Mouse (Mus musculus) gastrocnemius, postnatal 36 days (tissue): Measurements from ENCODE around the gene Pla2g2c. TPM values are rescaled to one million over a fixed set of nuclear protein-coding genes. Genes with fewer than 3 reads are reported as not detected.

ENCODE experiments used
- DNase-seq, 2 experiments: peaks; one replicate each; pipeline ENCODE4 v3.0.0; 2022
- intact Hi-C: fragments of 180-260 bp; cut with DNase I; formaldehyde crosslinking; loops from one replicate; pipeline ENCODE4 v1.15.1; 2025
- total RNA-seq, 2 experiments: library from RNA; stranded (reverse); gene quantifications; 2 replicates each; pipeline ENCODE4 v1.2.3; 2021

Pla2g2c gene
- total RNA-seq, 2 experiments from 2014 or later = not detected

- intact Hi-C loops = no loop called here
- no peak for DNase-seq
Observed at GRCm38 (mm10) chr4:138745884-138746283, 21.3 kb downstream of the Pla2g2c start.

- intact Hi-C loops = no loop called here
- DNase-seq = no peak
Observed at GRCm38 (mm10) chr4:138746866-138747265, 22.3 kb downstream of the Pla2g2c start.

GRCm38 (mm10) chr4:138747851-138748250 lies 23.3 kb downstream of the Pla2g2c start:
- no peak for DNase-seq
- intact Hi-C loops = loop anchor here (1.0 to 2.0 kb wide), 2 partner anchors 45 to 104 kb away; no protein-coding TSS in a partner anchor

GRCm38 (mm10) chr4:138748369-138749072 lies 23.9 kb downstream of the Pla2g2c start:
- no peak for DNase-seq
- intact Hi-C loops = loop anchor here (1.0 to 2.0 kb wide), 2 partner anchors 44 to 104 kb away; no protein-coding TSS in a partner anchor

- DNase-seq = no peak
- intact Hi-C loops = no loop called here
Observed at GRCm38 (mm10) chr4:138752603-138753002, 28.0 kb downstream of the Pla2g2c start.

GRCm38 (mm10) chr4:138753608-138754007 lies 29.0 kb downstream of the Pla2g2c start:
- intact Hi-C loops = no loop called here
- no peak for DNase-seq

GRCm38 (mm10) chr4:138754432-138754831 lies 29.8 kb downstream of the Pla2g2c start:
- DNase-seq = no peak

GRCm38 (mm10) chr4:138755439-138755838 lies 30.8 kb downstream of the Pla2g2c start:
- DNase-seq = no peak
- intact Hi-C loops = no loop called here

More at GRCm38 (mm10) chr4:138754432-138754831, 29.8 kb downstream of the Pla2g2c start:
- intact Hi-C loops = no loop called here

- intact Hi-C loops = no loop called here
- no peak for DNase-seq
Observed at GRCm38 (mm10) chr4:138755983-138756382, 31.4 kb downstream of the Pla2g2c start.

GRCm38 (mm10) chr4:138757416-138757815 lies 32.8 kb downstream of the Pla2g2c start, which contains the start of gene Pla2g2f:
Pla2g2f (minus strand) TSS chr4:138757626.
- intact Hi-C loops = no loop called here
- no peak for DNase-seq

GRCm38 (mm10) chr4:138762266-138762665 lies 37.7 kb downstream of the Pla2g2c start:
- no peak for DNase-seq
- intact Hi-C loops = no loop called here

- no peak for DNase-seq
- intact Hi-C loops = no loop called here
Observed at GRCm38 (mm10) chr4:138771970-138772369, 47.4 kb downstream of the Pla2g2c start.

- DNase-seq = no peak
- intact Hi-C loops = no loop called here
Observed at GRCm38 (mm10) chr4:138772386-138772785, 47.8 kb downstream of the Pla2g2c start.

GRCm38 (mm10) chr4:138775435-138775834 lies 50.8 kb downstream of the Pla2g2c start, which contains the start of gene Pla2g2d:
Pla2g2d (plus strand) TSS chr4:138775735.
- intact Hi-C loops = no loop called here
- no peak for DNase-seq

- intact Hi-C loops = no loop called here
- no peak for DNase-seq
Observed at GRCm38 (mm10) chr4:138777417-138778407, 53.1 kb downstream of the Pla2g2c start.

- no peak for DNase-seq
- intact Hi-C loops = no loop called here
Observed at GRCm38 (mm10) chr4:138780300-138780699, 55.7 kb downstream of the Pla2g2c start.

- peak in 1 of 2 experiments; percentile 33 for DNase-seq
- intact Hi-C loops = no loop called here
Observed at GRCm38 (mm10) chr4:138782098-138782497, 57.5 kb downstream of the Pla2g2c start.

GRCm38 (mm10) chr4:138785721-138786120 lies 61.1 kb downstream of the Pla2g2c start:
- intact Hi-C loops = no loop called here
- DNase-seq = no peak

- intact Hi-C loops = no loop called here
- DNase-seq = no peak
Observed at GRCm38 (mm10) chr4:138786141-138786540, 61.5 kb downstream of the Pla2g2c start.

- no peak for DNase-seq
- intact Hi-C loops = no loop called here
Observed at GRCm38 (mm10) chr4:138788381-138788780, 63.8 kb downstream of the Pla2g2c start.

GRCm38 (mm10) chr4:138791452-138791851 lies 66.9 kb downstream of the Pla2g2c start:
- DNase-seq = no peak
- intact Hi-C loops = no loop called here
